Mouse (Mus musculus) heart, adult 18-20 months (tissue): ENCODE measurements around the gene Cx3cl1. TPM values are rescaled to one million over a fixed set of nuclear protein-coding genes. Genes with fewer than 3 reads are reported as not detected.

Experiments used
- DNase-seq, 2 experiments: peaks; one replicate each; pipeline ENCODE4 v3.0.0; 2021 to 2022; ENCODE audit warnings: mixed read lengths in 1 of 2
- total RNA-seq, 2 experiments: library from RNA; stranded (reverse); gene quantifications; 2 replicates each; pipeline ENCODE4 v1.2.3; 2021

Gene Cx3cl1
- total RNA-seq, 2 experiments from 2014 or later = 5.7 to 6.1 TPM

- no peak for DNase-seq
Measured at GRCm38 (mm10) chr8:94773700-94774171, 1.9 kb downstream of the Cx3cl1 start.

DNA sequence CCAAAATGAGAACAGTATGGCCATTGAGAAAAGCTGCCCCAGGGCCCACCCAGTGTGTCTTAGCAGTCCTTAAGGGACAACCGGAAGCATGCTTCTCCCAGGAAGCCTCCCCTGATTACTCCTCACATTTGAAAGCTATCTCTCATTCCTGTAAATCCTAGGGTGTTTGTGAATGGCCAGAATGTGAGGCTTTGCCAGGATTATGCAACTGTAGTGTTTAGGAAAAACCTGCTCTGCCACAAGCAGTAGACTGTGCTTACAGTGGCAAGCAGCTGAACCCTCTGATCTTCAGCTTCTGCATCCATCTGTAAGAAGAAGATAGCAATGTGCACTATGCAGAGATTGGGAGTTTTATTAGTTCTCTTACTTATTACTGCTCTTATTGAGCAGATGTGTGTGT is 2.8 kb downstream of the Cx3cl1 start:
- DNase-seq = no peak

- no peak for DNase-seq
Measured at GRCm38 (mm10) chr8:94776346-94776745, 4.5 kb downstream of the Cx3cl1 start.

GRCm38 (mm10) chr8:94778036-94778435 is 6.2 kb downstream of the Cx3cl1 start:
- DNase-seq = no peak

- DNase-seq = peak; percentile 52 to 78
Measured at GRCm38 (mm10) chr8:94778473-94778872, 6.7 kb downstream of the Cx3cl1 start.

DNA sequence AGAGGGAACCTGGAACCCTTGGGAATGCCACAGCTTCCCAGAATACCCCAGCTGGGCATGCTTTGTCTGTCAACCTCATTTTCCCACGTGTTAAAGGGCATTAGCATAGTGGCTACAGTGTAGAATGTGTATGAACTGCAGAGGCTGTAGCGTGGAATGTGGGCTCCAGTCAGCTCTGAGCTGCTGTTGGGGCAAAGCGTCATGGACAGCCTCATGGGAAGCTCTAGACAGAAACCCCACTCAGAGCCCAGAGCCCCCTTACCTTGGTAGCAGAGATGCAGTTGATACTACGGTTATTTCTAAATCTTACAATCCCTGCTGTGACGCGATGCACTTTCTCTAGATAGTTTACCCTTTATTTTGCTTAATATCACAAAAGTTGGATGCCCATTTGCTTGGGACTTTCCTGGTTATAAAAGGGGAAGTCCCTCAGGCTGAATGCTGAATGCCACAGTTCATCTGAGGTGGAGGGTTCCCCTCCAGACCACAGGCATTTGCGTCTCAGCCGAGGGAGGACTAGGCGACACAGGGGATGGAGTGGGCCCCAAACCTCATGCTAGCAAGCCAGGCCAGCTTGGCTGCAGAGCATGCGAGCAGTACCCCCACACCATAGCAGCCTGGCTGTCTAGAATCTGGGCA is 7.2 kb downstream of the Cx3cl1 start:
- DNase-seq = no peak

DNA sequence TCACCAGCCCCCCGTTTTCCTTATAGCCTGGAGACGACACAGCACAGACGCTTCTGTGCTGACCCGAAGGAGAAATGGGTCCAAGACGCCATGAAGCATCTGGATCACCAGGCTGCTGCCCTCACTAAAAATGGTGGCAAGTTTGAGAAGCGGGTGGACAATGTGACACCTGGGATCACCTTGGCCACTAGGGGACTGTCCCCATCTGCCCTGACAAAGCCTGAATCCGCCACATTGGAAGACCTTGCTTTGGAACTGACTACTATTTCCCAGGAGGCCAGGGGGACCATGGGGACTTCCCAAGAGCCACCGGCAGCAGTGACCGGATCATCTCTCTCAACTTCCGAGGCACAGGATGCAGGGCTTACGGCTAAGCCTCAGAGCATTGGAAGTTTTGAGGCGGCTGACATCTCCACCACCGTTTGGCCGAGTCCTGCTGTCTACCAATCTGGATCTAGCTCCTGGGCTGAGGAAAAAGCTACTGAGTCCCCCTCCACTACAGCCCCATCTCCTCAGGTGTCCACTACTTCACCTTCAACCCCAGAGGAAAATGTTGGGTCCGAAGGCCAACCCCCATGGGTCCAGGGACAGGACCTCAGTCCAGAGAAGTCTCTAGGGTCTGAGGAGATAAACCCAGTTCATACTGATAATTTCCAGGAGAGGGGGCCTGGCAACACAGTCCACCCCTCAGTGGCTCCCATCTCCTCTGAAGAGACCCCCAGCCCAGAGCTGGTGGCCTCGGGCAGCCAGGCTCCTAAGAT is 7.9 kb downstream of the Cx3cl1 start:
- no peak for DNase-seq

GRCm38 (mm10) chr8:94780491-94781154 is 8.8 kb downstream of the Cx3cl1 start:
- DNase-seq = no peak

- no peak for DNase-seq
Measured at GRCm38 (mm10) chr8:94781155-94781837, 9.5 kb downstream of the Cx3cl1 start.

GRCm38 (mm10) chr8:94781838-94782235 is 10.0 kb downstream of the Cx3cl1 start:
- peak; percentile 34 to 56 for DNase-seq

DNA sequence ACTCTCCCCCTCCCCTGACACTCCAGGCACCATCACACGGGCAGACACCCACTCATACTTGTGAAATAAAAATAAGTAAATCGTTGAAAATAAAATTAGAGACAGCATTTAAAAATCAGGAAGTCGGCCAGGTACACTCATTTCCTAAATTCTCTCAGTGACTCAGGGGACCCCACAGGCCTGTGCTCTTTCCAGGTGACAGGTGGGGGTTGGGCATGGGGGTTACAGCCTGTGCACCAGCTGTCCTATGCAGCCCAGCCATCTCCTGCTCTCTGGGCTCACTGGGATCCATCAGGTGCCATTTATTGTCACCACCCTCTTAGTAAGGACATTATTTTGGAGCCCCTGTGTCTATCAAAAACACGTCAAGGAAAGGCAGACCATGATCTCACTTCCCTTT is 12.1 kb downstream of the Cx3cl1 start:
- no peak for DNase-seq

DNA sequence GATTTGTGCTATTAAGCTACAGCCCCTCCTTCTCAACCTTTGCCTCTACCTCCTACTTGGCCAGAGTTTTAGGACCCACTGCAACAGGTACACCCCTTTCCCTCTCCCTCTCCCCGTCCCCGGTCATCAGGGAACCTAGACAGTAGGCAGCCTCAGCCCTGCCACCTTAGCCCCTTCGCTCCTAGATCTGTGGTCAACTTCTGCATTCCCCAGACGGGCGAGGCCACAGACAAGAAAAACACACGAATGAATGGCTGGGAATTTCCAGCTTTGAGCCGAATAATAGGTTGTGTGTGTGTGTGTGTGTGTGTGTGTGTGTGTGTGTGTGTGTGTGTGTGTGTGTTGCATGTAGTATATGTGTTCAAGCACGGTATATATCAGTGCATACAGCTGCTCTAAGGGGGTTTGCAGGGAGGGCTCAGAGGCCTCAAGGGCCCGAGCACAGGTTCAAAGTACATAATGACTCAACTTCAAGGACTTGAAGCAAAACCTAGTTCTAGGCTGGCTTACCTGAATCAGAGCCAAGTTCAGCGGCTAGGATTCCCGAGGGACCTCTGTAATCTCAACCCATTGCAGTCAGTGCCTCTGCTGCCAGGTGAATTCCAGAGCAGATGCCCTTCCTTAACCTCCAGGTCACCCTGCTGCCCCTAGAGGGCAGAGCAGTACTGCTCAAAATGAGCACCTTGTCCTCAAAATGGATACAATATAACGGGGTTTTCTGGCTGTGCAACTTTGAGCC is 13.6 kb downstream of the Cx3cl1 start:
- DNase-seq = peak; percentile 67 to 80

- no peak for DNase-seq
Measured at GRCm38 (mm10) chr8:94785995-94786595, 14.3 kb downstream of the Cx3cl1 start.

DNA sequence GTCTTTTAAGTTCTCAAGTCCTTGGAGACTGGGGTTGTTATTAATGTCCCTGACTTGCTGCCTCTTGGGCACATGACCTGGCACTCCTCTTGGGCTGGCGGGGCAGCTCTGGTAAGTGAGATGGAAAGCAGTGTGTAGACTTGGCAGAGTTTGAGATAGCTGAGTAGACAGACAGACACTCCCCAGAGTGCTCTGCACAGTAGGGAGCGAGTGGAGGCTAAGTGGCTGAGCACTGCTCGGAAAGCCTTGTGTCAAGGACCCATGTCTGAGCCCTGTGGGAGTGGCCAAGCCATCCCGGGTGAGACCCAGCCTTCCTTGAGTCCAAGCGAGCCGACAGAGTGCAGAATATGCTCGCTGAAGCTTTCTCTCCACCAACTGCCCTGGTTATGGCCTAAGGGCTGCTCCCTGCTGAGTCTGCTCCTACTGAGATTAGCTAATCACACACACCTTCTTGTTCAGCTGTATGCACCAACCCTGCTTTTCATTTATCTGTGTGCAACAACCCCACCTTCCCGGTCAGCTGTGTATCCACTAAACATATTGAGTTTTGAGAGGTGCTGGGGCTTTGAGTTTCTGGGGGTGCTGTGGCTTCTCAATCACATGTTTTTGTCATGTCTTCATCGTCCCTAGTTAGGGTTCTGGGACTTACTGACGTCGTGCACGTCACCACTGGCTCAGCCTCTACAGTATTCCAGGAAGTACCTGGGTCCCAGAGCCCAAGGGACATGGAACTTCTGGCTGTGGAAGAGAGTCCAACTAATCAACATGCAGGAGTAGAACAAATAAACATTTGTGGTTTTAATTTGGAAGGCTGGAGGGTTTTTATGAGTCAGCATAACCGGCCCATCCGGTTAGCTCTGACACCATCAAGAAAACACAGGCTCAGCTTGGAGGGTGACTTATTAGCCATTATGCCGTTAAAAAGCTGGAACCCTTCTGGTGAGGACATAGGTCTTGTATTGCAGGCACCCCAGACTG is 16.0 kb downstream of the Cx3cl1 start:
- peak; percentile 58 to 69 for DNase-seq

- no peak for DNase-seq
Measured at GRCm38 (mm10) chr8:94789256-94789955, 17.6 kb downstream of the Cx3cl1 start.

DNA sequence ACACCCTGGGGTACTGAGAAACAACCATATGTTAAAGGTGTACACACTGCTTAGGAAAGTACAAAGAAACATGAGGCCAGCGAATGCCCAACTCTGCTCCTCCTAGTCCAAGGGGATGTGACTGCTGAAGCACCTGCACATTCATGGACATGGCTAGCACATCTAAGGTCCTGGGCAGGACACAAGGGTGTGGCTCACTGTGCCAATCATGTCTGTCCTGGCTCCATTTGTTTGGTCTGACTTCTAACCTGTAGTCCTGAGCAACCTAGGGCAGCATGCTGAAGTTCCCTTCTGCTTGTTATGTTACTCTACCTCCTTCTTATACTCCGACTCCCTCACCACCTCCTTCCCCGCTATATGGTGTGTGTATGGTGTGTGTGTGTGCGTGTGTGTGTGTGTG is 22.6 kb downstream of the Cx3cl1 start:
- no peak for DNase-seq

- no peak for DNase-seq
Measured at GRCm38 (mm10) chr8:94794782-94795181, 23.0 kb downstream of the Cx3cl1 start.

GRCm38 (mm10) chr8:94800278-94800968 is 28.6 kb downstream of the Cx3cl1 start:
- DNase-seq = peak in 1 of 2 experiments; percentile 58
